Mouse (Mus musculus) forebrain, embryonic 16.5 days (tissue): ENCODE measurements at regions not wholly inside any gene's neighbourhood (a gene's known extent, or its start where the extent isn't known, plus 50 kb on each side); places are given as distances from the start of the nearest gene placed in this dataset.

Experiments
- ATAC-seq: fragments of 200-750 bp; cut with Nextera tagmentation; 2 replicates; pipeline ENCODE4 v1.8.0; 2017; ENCODE audit warnings: mild to moderate bottlenecking, moderate library complexity
- H3K27ac ChIP-seq: fragments of 300-500 bp; sonication (generic); 2 replicates; pipeline ENCODE4 v1.5.1; 2014; ENCODE audit warnings: low read length, control low read depth
- H3K27me3 ChIP-seq: fragments of 300-500 bp; sonication (generic); replicated peaks from 2 replicates; pipeline ENCODE4 v1.6.1; 2014; ENCODE audit warnings: low read length; ENCODE audit not compliant: control insufficient read depth, insufficient read depth
- H3K36me3 ChIP-seq: fragments of 300-500 bp; sonication (generic); 2 replicates; pipeline ENCODE4 v1.6.1; 2014; ENCODE audit not compliant: control insufficient read depth, insufficient read depth
- H3K4me1 ChIP-seq: fragments of 300-500 bp; sonication (generic); replicated peaks from 2 replicates; pipeline ENCODE4 v1.6.1; 2014; ENCODE audit warnings: low read length; ENCODE audit not compliant: control insufficient read depth, insufficient read depth
- H3K4me2 ChIP-seq: fragments of 300-500 bp; sonication (generic); 2 replicates; pipeline ENCODE4 v1.6.1; 2014; ENCODE audit warnings: mild to moderate bottlenecking, low read length, control low read depth
- H3K4me3 ChIP-seq: fragments of 300-500 bp; sonication (generic); replicated peaks from 2 replicates; pipeline ENCODE4 v1.5.1; 2014; ENCODE audit warnings: mild to moderate bottlenecking, low read length, control low read depth
- H3K9ac ChIP-seq: fragments of 300-500 bp; sonication (generic); replicated peaks from 2 replicates; pipeline ENCODE4 v1.6.1; 2014; ENCODE audit warnings: low read depth, low read length, control low read depth
- H3K9me3 ChIP-seq: fragments of 300-500 bp; sonication (generic); 2 replicates; pipeline ENCODE4 v1.6.1; 2016; ENCODE audit warnings: low read length; ENCODE audit not compliant: control insufficient read depth
- WGBS: fragments of 180-500 bp; shearing (Covaris S2); extraction: QIAGEN DNeasy Blood & Tissue Kit; methylation state at CpG from one replicate; pipeline ENCODE4 v1.1.7; 2014; 5-methylcytosine and 5-hydroxymethylcytosine counted together

DNA sequence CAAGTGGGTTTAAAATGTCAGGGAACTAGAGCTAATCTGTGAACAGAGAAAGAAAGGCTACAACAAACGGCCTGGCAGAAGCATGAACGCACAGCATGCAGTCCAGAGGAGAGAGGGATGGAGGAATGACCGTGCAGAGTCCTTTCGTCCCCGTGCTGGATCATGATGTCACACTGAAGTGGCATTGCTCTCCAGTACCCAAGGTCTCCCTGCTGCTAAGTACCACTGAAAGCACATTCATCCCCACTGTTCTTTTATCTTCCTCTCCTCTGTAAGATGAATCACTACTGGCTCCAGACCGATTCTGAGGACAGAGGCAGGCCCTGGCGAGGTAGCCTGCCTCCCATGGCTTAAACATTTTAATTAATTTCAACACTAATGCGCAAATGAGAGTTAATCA, 89.7 kb downstream of the Gm12689 start:
- WGBS = 3% methylated on average over 8 of the region's 8 CpGs
- H3K36me3 ChIP-seq = no peaks in the 10 kb centered on the region
- no peaks in the 10 kb centered on the region for H3K9me3 ChIP-seq
- H3K9ac ChIP-seq = no peak overlapping the region
- H3K4me1 ChIP-seq = no peaks in the 10 kb centered on the region; the same call in 1 of the 2 replicates
- H3K27ac ChIP-seq = no peak overlapping the region
- peak; percentile 18; the same call in 1 of the 2 replicates for ATAC-seq
- H3K4me3 ChIP-seq = no peak overlapping the region
- no peak overlapping the region for H3K4me2 ChIP-seq
- no peaks in the 10 kb centered on the region for H3K27me3 ChIP-seq

DNA sequence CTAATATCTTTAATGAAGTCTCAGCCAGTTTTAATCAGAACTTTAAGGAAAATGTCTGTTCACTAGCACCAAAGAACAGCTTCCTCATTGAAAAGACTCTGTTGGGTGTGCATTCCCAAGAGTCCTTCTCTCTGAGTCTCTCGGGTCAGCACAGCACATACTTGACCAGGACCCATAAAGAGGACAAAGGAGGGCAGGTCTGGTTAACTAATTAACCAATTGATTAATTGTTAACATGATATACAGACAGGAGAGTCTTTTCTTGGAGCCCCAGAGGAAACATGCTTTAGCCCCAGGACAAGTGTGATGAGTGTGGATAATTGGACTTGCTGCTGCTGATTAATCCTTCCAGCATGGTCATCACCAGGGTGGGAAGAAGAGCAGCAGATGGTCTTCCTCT, 93.7 kb downstream of the Gm12689 start:
- Histone ChIP-seq H3K4me2 (no peak overlapping the region), H3K4me1 (no peaks in the 10 kb centered on the region; the same call in 1 of the 2 replicates), H3K9ac (no peak overlapping the region), H3K4me3 (no peak overlapping the region), H3K9me3 (no peaks in the 10 kb centered on the region), H3K36me3 (no peaks in the 10 kb centered on the region), H3K27me3 (no peaks in the 10 kb centered on the region), H3K27ac (no peak overlapping the region)
- 38% methylated on average over 1 of the region's 1 CpGs for WGBS
- ATAC-seq = no peak

DNA sequence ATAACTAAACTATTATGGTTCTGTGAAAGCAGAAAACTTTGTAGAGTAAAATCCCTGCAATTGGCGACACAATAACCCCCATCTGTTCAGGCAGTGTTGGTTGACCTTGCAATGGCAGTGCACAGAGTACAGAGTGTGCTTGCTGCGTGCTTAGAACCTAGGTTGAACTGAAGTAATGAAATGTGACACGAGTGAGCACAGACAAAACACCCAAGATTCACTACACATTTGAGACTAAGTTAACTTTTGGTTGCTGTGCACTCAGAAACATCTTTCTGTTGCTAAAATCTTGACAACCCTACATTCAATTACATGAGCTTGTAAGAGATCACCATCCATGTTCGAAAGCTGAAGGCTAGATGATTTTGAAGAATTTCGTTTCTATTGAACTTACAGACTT, 97.3 kb downstream of the Gm12689 start:
- Histone ChIP-seq H3K27ac (no peak overlapping the region), H3K9ac (no peak overlapping the region), H3K4me2 (no peak overlapping the region), H3K4me1 (no peaks in the 10 kb centered on the region), H3K27me3 (no peaks in the 10 kb centered on the region), H3K9me3 (no peaks in the 10 kb centered on the region), H3K36me3 (no peaks in the 10 kb centered on the region), H3K4me3 (no peak overlapping the region)
- ATAC-seq = no peak
- WGBS = 93% methylated on average over 5 of the region's 5 CpGs

DNA sequence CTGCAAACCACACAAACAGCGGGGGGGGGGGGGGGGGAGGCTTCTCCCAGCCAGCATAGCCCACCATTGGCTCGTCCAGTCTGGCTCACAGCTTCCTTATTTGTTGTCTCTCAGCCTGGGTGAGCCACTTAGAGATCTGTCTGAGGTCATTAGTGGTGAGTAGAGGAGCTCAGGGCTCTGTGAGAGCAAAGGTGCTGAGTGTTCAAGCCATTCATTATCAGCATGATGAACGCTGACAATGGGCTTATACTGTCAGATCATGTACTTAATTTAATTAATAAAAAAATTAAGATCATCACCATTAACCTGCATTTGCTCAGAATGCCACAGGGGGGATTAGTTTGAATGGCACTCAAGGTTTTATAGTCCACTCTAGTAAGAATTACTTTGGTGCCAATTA, 98.5 kb downstream of the Gm12689 start:
- Histone ChIP-seq H3K4me1 (no peaks in the 10 kb centered on the region), H3K4me2 (no peak overlapping the region), H3K9me3 (no peaks in the 10 kb centered on the region), H3K36me3 (no peaks in the 10 kb centered on the region), H3K27me3 (no peaks in the 10 kb centered on the region), H3K9ac (no peak overlapping the region), H3K27ac (no peak overlapping the region), H3K4me3 (no peak overlapping the region)
- 49% methylated on average over 3 of the region's 3 CpGs for WGBS
- ATAC-seq = no peak

DNA sequence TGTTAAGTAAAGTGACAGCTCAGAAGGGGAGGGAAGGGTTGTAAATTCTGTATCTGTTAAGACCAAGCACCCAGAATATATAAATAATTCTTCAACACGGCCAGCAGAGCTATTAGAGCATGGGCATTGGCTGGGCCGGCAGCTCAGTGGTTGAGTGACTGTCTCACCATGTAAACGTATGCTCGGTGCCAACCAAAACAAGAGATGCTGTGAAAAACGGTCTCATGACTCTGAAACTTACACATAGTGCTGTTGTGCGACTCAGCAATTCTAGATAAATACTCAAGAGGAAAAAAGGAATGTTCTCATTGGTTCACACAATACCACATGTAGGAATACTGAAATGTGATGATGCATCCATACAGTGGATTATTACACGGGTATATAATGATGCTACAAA, 111.8 kb downstream of the Gm12689 start:
- Histone ChIP-seq H3K4me3 (no peak overlapping the region), H3K36me3 (no peaks in the 10 kb centered on the region), H3K9ac (no peak overlapping the region), H3K4me2 (no peak overlapping the region), H3K9me3 (no peaks in the 10 kb centered on the region), H3K27ac (no peak overlapping the region), H3K27me3 (no peaks in the 10 kb centered on the region), H3K4me1 (no peaks in the 10 kb centered on the region)
- WGBS = 75% methylated on average over 7 of the region's 7 CpGs
- no peak for ATAC-seq

DNA sequence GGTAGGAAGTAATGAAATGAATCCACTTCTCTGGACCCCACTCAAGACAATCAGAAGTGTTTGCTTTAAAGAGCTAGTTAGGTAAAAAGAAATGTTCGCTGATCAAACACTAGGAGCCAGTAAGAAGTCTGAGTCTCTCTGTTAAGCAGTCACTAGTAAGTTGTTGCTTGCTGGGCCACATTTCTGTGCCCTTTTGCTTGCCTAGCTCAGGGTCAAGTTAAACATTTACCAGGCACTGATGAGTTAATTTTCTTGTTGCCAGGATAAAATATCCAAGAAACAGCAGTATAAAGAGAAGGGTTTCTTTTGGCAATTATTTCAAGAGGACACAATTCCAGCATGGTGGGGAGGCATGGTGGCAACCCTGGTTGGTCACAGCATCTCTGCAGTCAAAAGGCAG, 127.7 kb downstream of the Gm12689 start:
- WGBS = 86% methylated on average over 1 of the region's 1 CpGs
- Histone ChIP-seq H3K9ac (no peak overlapping the region), H3K36me3 (no peaks in the 10 kb centered on the region), H3K27ac (no peak overlapping the region), H3K4me1 (no peaks in the 10 kb centered on the region), H3K27me3 (no peaks in the 10 kb centered on the region), H3K4me2 (no peak overlapping the region), H3K4me3 (no peak overlapping the region), H3K9me3 (no peaks in the 10 kb centered on the region)
- no peak for ATAC-seq

DNA sequence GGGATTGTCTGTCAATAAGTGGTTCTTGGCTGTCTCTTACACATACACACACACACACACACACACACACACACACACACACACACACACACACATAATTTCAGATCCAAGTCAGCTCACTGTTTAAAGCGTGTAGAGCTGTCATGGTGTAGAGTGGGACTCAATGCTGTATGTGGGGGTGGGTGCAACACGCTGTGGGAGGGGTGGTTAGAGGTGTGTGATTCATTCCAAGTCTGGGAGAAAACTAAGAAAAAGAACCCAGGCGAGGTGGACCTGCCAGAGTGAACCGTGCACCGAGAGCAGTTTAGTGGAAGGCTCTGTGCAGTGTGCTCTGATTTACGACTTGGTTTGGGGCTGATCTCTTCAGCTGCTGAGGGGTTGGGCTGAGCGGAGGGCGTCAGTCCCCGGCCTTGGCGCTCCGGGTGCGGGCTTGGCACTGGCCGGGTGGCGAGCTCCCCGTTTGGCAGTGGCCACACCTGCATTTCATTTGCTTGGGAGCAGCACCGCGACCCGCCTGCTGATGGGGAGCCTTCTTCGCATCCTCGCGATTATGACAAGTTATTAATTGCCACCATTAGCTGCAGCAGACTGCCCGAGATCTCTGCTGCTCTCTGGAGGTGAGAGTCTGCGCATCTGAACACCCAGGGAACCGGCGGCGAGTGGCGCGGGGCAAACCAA, 149.5 kb downstream of the Gm12689 start:
- Histone ChIP-seq H3K36me3 (no peaks in the 10 kb centered on the region), H3K4me2 (peak overlapping the region; percentile 45), H3K27ac (no peak overlapping the region), H3K27me3 (no peaks in the 10 kb centered on the region), H3K4me3 (peak overlapping the region; percentile 37), H3K9me3 (no peaks in the 10 kb centered on the region), H3K9ac (peak overlapping the region; percentile 39; the same call in 1 of the 2 replicates), H3K4me1 (no peaks in the 10 kb centered on the region)
- peak; percentile 75 for ATAC-seq
- whole genome bisulfite sequencing = 52% methylated on average over 28 of the region's 28 CpGs

DNA sequence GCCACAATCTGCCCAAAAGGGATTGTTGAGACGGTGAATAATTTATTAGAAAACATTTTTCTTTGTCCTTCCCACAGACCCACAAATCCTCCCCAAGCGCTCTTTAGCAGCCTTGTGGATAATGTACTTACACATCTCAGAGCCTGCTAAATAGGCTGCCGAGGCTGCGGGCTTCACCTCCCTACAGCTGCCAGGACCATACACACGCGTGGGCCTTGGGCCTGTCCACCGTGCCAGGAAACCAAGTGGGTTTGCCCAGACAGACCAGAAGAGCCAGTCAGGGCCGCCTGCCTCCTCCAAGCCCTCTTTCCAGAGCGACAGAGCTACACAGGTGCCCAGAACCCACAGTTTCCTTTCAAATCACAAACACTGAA, 150.0 kb downstream of the Gm12689 start:
- H3K27me3 ChIP-seq = no peaks in the 10 kb centered on the region
- H3K27ac ChIP-seq = no peak overlapping the region
- no peaks in the 10 kb centered on the region for H3K36me3 ChIP-seq
- H3K4me2 ChIP-seq = peak overlapping the region; percentile 45
- 0 out of 2 replicates have a peak overlapping the region, but pooled peaks have one; percentile 11 for H3K9ac ChIP-seq
- H3K9me3 ChIP-seq = no peaks in the 10 kb centered on the region
- 64% methylated on average over 9 of the region's 9 CpGs for WGBS
- peak; percentile 52 for ATAC-seq
- no peaks in the 10 kb centered on the region for H3K4me1 ChIP-seq
- peak overlapping the region; percentile 37; the same call in 1 of the 2 replicates for H3K4me3 ChIP-seq

DNA sequence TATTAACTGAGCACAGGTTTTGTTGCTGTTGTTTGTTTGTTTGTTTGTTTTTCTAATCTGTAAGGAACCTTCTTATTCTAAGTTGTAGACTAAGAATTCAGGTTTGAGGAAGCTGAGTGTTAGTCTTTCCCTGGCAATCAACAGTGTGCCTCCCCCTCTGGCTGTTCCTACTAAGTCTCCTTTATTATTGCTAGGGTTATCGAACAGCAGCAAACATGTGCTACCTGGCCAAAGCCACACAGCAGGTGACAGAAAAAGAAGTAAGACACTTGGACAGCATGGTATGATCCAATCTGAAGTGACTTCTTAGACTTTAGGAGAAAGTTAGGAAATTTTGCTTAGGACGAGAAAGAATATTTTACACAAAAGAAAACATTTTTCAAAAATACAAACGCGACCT, 163.3 kb downstream of the Gm12689 start:
- H3K36me3 ChIP-seq = no peaks in the 10 kb centered on the region
- H3K4me3 ChIP-seq = no peak overlapping the region
- H3K9me3 ChIP-seq = no peaks in the 10 kb centered on the region
- ATAC-seq = peak; percentile 37; the same call in 1 of the 2 replicates
- no peaks in the 10 kb centered on the region; the same call in 1 of the 2 replicates for H3K27me3 ChIP-seq
- H3K4me1 ChIP-seq = peaks cover 10% of the 10 kb centered on the region
- no peak overlapping the region for H3K27ac ChIP-seq
- no peak overlapping the region for H3K9ac ChIP-seq
- peak overlapping the region; percentile 56 for H3K4me2 ChIP-seq
- 35% methylated on average over 4 of the region's 4 CpGs for WGBS
